Mouse (Mus musculus): Measurements from ENCODE around the gene Tuba3a.
"Not testable (repeated sequence)": the region's sequence is repeated elsewhere in the genome, so short reads cannot be mapped to it uniquely, and the experiment has no call there.

Tuba3a gene

DNA sequence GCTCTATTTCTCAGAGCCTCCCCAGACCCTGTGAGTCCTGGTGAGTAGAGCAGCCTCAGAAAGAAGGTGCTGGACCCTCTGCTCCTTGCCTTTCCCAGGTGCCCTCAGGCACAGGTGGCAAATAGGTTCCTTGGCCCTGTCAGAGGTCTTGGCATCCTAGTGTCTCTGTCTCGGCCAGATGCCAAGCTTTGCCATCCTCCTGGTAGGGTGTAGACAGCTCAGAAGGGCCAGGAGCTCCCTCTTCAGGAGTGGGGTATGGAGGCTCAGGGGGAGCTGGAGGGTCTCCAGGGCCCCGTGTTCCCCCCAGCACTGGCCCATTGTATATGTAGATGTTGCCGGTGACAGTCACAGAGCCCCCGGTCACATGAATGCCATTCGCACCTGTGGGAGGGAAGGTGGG lies 21.2 kb upstream of the Tuba3a start:
- no peak for DNase-seq (ENCODE audit: low spot score in 2 of 2)

DNA sequence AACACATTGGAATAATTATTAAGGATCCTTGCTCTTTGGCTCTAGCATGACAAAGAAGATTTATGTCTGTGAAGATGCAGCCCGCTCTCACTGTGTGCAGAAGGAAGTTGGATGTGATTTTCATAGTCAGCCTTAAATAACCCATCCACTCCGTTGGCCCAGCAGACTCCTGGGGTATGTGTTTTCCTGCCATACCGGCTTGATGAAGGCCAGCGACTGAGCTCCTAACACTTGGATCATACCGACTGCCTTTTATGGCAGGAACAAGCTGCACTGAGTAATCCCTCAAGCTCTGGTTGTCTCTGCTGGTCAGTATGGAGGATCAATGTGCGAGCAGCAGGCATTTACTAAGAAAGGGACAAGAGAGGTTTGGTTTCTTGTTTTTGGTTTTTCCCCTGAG lies 19.6 kb upstream of the Tuba3a start:
- no peak for DNase-seq (ENCODE audit: low spot score in 2 of 2)

DNA sequence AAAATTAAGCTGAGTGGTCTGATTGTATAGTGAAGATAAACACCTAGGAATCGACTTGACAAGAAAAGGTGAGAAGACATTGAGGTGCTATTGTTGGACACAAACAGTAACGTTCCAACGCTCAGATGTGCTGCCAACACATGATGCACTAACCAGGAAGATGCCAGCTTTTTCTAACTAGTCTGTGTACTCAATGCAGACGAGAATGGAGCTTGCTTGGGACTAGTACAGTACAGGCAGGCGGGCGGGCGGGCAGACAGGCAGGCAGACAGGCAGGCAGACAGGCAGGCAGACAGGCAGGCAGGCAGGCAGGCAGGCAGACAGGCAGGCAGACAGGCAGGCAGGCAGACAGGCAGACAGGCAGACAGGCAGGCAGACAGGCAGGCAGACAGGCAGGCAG lies 18.6 kb upstream of the Tuba3a start:
- not testable (repeated sequence) for DNase-seq (ENCODE audit: low spot score in 2 of 2)

GRCm38 (mm10) chr6:125303242-125303641 lies 17.4 kb upstream of the Tuba3a start:
- DNase-seq (ENCODE audit: low spot score in 2 of 2) = no peak

GRCm38 (mm10) chr6:125302231-125302982 lies 16.6 kb upstream of the Tuba3a start:
- no peak for DNase-seq (ENCODE audit: low spot score in 2 of 2)

DNA sequence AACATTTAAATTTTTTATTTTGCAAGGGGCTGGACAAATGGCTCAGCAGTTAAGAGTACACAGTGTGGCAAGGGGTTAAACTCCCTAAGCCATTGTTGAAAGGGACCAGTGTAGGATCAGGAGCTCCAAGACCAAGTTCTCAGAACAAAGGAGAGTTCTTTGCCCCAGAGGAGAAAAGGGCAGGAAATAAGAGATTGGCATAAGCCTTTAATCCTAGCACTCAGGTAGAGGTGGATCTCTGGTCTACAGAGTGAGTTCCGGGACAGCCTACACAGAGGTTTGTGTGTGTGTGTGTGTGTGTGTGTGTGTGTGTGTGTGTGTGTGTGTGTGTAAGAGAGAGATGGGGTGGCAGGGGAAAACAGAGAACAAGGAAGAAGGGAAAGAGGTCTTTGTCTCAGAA lies 15.1 kb upstream of the Tuba3a start:
- no peak for DNase-seq (ENCODE audit: low spot score in 2 of 2)

GRCm38 (mm10) chr6:125297149-125297820 lies 11.4 kb upstream of the Tuba3a start:
- no peak for DNase-seq (ENCODE audit: low spot score in 2 of 2)

DNA sequence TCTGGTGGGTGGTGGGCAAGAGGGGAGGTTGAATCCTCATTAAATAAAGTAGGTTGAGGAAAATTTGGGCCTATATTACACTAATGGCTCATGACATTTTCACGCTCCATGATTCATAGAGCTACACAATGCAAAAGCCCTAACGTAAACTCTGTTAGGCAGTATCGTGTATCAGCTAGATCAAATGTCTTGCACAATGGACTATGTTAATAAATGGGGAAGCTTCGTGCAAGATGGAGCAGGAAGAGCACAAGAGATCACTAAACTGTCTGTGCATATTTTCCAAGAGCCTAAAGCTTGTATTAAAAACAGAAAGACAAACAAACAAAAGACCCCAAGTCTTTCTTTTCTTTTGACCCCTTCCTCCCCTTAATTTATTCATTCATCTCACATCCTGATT lies 8.2 kb upstream of the Tuba3a start:
- no peak for DNase-seq (ENCODE audit: low spot score in 2 of 2)

DNA sequence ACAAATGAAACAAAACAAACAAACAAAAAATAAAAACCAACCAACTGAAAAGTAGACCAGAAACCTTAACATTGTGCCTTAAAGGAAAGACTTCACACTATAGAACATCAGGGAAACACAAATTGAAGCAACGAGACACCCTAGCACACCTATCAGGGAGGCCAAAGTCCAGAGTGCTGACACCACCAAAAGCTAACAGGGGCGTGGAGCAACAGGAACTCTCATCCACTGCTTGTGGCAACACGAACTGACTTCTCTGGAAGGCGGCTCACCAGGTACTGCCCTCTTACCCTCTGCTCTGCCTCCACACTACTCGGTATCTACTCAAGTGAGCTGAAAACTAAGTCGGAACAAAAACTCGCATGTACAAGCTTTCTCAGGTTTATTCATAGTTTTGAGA lies 6.4 kb upstream of the Tuba3a start:
- DNase-seq (ENCODE audit: low spot score in 2 of 2) = no peak

DNA sequence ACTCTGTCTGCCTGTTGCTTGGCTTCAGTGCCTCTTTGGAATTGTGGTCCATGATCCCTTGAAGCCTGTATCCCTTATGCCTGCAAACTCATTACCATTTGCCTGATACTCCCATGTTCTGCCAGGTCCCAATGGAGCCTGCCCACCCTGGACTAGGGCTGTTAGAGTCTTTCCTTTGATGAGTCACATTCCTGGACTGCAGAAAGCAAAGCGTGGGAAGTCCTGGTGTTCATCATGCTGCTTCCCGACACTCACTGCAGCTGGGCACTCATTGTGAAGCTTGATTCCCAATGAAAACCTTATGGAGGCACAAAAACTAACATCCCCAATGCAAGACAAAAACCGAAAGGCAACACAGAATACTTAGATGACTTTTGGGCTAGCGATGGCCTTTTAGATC lies 5.5 kb upstream of the Tuba3a start:
- DNase-seq (ENCODE audit: low spot score in 2 of 2) = no peak

DNA sequence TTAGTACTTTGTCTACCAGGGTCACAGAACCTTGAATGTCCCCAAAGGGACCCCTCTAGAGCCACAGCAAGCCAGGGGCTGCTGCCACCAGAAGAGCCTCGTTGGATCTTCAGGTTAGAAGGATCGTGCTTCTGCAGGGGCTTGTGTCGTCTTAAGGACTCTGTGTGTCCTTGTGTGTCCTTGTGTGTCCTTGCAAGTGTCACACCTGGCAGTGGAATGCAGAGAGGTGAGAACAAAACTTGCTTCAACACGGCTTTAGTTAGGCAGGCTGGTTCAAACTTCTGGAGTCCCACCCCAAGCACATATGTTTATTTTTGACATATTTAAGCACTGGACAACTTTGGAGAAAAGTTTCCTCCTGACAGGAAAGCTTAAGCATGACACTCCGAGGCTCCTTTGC lies 2.9 kb upstream of the Tuba3a start:
- DNase-seq (ENCODE audit: low spot score in 2 of 2) = no peak

DNA sequence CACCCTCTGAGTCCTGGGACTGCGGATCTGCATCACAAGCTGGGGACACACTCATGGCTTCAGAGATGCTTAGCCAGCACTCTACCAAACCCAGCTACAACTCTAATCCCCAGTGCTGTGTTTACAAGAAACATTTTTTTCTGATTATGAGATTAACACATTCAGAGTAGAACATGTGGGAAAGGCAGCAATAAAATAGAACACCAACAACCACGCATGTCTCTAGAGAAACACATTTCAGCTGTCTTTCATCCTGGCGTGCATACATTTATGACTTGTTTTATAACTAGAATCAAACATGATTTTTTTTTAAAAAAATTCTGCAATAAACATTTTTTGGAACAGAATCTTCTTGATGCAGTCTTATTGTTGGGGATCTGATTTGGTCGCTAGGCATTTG lies 1.1 kb upstream of the Tuba3a start:
- no peak for DNase-seq (ENCODE audit: low spot score in 2 of 2)

DNA sequence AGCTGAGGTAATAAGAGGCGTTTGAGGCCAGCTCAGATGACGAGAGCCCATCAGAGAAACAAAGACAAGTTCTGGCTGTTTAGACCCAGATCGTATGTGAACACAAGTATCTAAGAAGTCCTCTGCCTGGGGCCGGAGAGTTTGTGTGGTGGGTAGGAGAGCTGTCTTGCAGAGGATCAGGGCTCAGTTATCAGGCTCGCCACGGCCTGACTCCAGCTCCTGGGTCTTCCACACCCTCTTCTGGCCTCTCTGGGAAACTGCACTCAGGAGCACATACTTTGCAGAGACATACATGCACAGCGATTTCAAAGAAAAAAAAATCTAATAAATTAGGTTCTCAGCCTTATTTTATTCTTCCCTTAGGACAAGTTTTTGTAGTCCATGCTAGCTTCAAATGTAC lies 1.1 kb downstream of the Tuba3a start:
- DNase-seq (ENCODE audit: low spot score in 2 of 2) = no peak

DNA sequence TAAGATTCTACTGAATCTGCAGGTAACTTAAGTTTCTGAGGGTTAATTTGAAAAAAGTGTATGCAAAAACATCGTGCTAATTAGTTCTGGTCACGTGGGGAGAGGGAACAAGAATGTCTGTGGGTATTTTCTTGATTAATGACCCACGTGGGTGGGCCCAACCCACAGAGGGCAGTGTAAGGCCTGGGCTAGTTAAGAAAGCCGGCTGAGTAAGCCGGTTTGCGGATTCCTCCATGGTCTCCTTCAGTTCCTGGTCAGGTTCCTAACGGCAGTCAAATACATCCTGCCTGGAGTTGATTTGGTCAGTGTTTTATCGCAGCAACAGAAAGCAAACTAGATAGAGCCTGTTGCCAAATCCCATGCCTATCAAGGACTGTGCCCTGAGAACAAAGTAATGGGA lies 1.6 kb downstream of the Tuba3a start:
- DNase-seq (ENCODE audit: low spot score in 2 of 2) = no peak

DNA sequence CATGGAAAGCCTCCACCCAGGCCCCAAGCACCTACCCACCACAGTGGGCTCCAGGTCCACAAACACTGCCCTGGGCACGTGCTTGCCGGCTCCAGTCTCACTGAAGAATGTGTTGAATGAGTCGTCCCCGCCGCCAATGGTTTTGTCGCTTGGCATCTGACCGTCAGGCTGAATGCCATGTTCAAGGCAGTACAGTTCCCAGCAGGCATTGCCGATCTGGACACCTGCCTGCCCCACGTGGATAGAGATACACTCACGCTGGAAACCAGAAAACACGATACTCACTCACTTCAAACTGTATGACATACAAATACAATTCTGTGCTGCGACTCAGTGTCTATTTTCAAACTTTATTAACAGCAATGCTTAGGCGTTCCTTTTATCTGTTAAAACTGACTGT lies 3.1 kb downstream of the Tuba3a start:
- DNase-seq (ENCODE audit: low spot score in 2 of 2) = not testable (repeated sequence)

GRCm38 (mm10) chr6:125279729-125280128 lies 6.1 kb downstream of the Tuba3a start:
- no peak for DNase-seq (ENCODE audit: low spot score in 2 of 2)

- DNase-seq (ENCODE audit: low spot score in 2 of 2) = no peak
These were observed 10.8 kb downstream of the Tuba3a start for GRCm38 (mm10) chr6:125274841-125275563.

DNA sequence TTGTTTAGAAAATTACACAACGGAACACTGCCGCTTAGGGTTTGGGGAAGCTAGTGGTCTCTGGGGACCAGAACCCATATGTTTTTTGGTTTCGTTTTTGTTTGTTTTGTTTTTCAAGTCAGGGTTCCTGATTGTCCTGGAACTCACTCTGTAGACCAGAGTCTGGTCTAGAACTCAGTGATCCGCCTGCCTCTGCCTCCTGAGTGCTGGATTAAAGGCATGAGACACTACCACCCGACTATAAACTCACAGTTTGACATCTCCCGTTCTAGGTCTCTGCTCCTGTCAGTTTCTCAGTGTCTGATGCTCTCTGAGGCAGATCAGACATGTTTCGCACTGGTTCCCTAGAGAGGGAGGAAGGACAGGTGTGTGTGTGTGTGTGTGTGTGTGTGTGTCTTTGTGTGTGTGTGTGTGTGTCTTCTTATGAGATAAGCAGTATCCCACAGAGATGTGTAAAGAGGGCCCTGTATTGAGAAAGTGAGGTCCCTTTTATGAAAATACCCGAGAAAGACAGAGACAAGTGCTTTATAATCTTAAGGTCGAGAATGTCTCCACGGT lies 13.5 kb downstream of the Tuba3a start:
- DNase-seq (ENCODE audit: low spot score in 2 of 2) = no peak

- DNase-seq (ENCODE audit: low spot score in 2 of 2) = peak; percentile 83 to 91
These were observed 14.2 kb downstream of the Tuba3a start for GRCm38 (mm10) chr6:125271455-125272227.

- no peak for DNase-seq (ENCODE audit: low spot score in 2 of 2)
These were observed 17.0 kb downstream of the Tuba3a start for GRCm38 (mm10) chr6:125268799-125269198.

DNA sequence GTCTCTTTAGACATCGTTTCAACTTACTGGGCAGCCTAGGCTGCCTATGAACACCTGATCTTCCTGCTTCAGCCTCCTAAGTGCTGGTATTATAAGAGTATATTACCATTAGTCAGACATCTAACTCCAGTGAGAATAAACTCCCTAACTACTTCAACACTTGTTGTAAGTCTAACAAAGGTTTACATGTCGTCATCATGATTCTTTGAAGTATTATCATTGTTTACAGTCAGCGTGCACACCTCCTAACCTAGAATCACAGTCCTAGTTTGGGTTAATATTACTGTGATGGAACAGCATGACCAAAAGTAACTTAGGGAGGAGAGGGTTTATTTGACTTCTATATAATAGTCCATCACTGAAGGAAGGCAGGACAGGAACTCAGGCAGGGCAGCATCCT lies 18.4 kb downstream of the Tuba3a start:
- no peak for DNase-seq (ENCODE audit: low spot score in 2 of 2)

DNA sequence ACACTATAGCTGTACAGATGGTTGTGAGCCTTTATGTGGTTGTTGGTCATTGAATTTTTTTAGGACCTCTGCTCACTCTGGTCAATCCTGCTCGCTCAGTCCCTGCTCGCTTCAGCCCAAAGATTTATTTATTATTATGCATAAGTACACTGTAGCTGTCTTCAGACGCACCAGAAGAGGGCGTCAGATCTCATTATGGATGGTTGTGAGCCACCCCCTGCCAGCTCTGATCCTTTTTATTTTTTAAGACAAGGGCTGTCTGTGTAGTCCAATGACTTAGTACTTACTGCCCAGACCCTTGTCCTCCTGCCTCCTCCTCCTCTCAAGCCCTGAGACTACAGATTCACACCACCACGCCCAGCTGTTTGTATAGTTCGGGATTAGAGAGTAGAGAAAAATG lies 19.2 kb downstream of the Tuba3a start:
- not testable (repeated sequence) for DNase-seq (ENCODE audit: low spot score in 2 of 2)
